Mouse (Mus musculus) gastrocnemius, adult 2 months (tissue): ENCODE data around the gene Xrn2. TPM values are rescaled to one million over a fixed set of nuclear protein-coding genes. Genes with fewer than 3 reads are reported as not detected.

Experiments used
- DNase-seq: peaks from one replicate; pipeline ENCODE4 v3.0.0; 2022
- H3K27ac ChIP-seq: fragments of 200-600 bp; 2 replicates; pipeline ENCODE4 v1.8.1; 2022; ENCODE audit warnings: mild to moderate bottlenecking
- H3K4me3 ChIP-seq: fragments of 200-600 bp; 2 replicates; pipeline ENCODE4 v1.8.1; 2022; ENCODE audit warnings: mild to moderate bottlenecking, moderate library complexity
- CTCF ChIP-seq: fragments of 200-600 bp; IDR thresholded peaks from 2 replicates; pipeline ENCODE4 v1.8.1; 2022; ENCODE audit warnings: antibody characterized with exemption, mild to moderate bottlenecking, moderate library complexity
- intact Hi-C: fragments of 180-260 bp; cut with DNase I; formaldehyde crosslinking; loops from one replicate; pipeline ENCODE4 v1.15.1; 2025
- total RNA-seq, 2 experiments: library from RNA; stranded (reverse); gene quantifications; 2 replicates each; pipeline ENCODE4 v1.2.3; 2021

Gene Xrn2
- total RNA-seq, 2 experiments from 2014 or later: 13.0 to 14.1 TPM

- no peak overlapping the region for H3K4me3 ChIP-seq
- DNase-seq: no peak
- intact Hi-C loops: no loop called here
- no peak overlapping the region for H3K27ac ChIP-seq
- no peak for TF ChIP-seq CTCF
Measured at GRCm38 (mm10) chr2:147073962-147074361, 61.2 kb downstream of the Xrn2 start.

GRCm38 (mm10) chr2:147074399-147074798 is 61.6 kb downstream of the Xrn2 start:
- Histone ChIP-seq H3K4me3 (no peak overlapping the region), H3K27ac (no peak overlapping the region)
- no peak for DNase-seq
- no peak for TF ChIP-seq CTCF
- intact Hi-C loops: no loop called here

GRCm38 (mm10) chr2:147082391-147082790 is 69.6 kb downstream of the Xrn2 start:
- DNase-seq: no peak
- H3K27ac ChIP-seq: no peak overlapping the region
- intact Hi-C loops: loop anchor here (10.0 kb wide), 1 partner anchor 228 kb away; the partner anchor contains the start of gene Kiz
- no peak for TF ChIP-seq CTCF
- no peak overlapping the region for H3K4me3 ChIP-seq

- Histone ChIP-seq H3K4me3 (peak overlapping the region; percentile 62), H3K27ac (no peak overlapping the region)
- intact Hi-C loops: loop anchor here (10.0 kb wide), 1 partner anchor 229 kb away; the partner anchor contains the start of gene Kiz
- DNase-seq: peak; percentile 38
- no peak for TF ChIP-seq CTCF
Measured at GRCm38 (mm10) chr2:147083471-147084365, 70.9 kb downstream of the Xrn2 start.

DNA sequence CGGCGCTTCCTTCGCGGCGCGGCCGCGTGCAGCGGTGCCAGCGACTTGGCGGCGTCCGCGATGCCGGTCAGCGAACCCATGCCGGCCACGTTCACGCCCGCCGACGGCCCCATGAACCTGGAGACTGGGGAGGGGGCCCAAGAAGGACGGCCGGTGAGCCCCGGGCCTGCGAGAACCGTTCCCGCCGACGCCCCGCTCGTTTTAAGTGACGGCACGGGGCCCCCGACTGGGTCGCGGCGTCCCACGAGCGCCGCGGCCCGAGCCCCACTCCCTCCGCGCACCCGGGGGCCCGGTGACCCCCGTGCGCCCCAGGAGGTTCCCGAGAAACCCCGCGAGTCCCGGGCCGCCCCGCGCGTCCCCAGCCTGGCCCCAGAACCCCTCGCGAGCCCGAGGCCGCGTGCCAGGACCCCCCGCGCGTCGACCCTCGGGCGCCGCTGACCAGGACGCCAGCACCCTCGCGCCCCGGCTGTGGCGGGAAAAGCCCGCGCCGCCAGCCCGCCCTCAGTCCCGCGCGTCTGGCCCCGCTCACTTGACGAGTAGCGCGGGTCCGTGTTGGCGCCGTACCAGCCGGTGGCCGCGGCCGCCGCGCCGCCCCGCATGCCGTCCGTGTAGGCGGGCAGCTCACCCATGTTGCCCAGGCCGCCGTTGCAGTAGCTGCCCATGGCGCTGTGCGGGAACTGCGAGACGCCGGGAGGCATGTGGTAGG is 71.7 kb downstream of the Xrn2 start:
- Histone ChIP-seq H3K4me3 (peak overlapping the region; percentile 62), H3K27ac (no peak overlapping the region)
- intact Hi-C loops: loop anchor here (10.0 kb wide), 1 partner anchor 230 kb away; the partner anchor contains the start of gene Kiz
- no peak for TF ChIP-seq CTCF
- DNase-seq: peak; percentile 24

DNA sequence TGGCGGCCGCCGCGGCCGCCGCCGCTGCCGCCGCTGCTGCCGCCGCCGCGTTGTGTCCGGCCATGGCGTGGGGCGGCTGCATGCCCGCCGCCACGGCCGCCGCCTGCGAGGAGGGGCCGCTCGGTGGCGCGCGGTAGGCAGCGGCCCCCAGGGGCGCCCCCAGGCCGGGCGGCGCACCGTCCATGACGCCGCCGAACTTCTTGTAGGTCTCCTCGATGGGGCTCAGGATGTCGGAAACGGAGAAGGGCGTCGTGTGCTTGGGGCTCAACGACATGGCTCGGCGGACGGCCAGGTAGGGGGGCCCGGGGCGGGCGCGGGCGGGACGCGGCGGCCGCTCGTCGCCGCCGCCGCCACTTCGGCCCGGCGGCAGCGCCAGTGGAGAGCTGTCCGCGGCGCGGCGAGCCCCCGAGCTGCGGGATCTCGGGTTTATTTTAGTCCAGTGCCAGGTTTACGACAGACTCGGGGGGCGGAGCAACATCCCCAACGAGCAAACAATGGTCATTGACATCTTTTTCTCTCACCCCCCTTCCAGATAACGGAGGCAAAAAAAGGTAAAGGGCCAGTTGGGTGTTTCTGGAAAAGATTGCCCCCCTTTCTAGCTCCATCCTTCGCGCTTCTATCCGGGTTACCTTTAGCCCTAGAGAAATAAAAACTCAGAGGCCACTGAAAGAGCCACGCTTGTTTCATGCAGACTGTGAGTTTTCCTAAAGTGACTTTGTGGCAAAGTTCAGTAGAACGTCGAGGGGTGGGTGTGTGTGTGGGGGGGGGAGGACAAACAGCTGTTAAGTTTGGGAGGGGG is 72.5 kb downstream of the Xrn2 start, which contains the start of gene Nkx2-4:
Gene Nkx2-4, minus strand, starts transcription at position 374 of the 799 bp plus-strand sequence.
- peak within 1 kb of the TSS; percentile 62 for H3K4me3 ChIP-seq
- peak; percentile 17 for DNase-seq
- H3K27ac ChIP-seq: no peak within 1 kb of the TSS
- intact Hi-C loops: loop anchor here (10.0 kb wide), 1 partner anchor 230 kb away; the partner anchor contains the start of gene Kiz
- TF ChIP-seq CTCF: no peak

DNA sequence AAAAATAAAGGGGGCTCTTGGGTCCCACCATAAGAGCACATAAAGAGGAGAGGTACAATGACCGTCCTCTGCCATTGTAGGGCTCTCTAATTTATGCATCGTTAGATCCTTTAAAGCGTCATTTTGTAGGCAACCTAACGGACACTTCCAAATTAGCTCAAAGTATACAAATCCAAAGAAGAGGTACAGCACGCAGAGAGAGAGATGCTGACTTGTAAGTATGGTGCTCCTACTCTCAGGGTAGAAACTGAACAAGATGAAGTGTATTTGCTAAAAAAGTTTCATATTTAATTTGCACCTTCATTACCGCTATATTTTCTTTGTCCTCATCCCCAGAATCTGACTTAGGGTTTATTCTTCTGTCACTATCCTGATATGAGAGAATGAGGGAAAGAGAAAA is 73.1 kb downstream of the Xrn2 start:
- no peak for DNase-seq
- TF ChIP-seq CTCF: no peak
- Histone ChIP-seq H3K4me3 (no peak overlapping the region), H3K27ac (no peak overlapping the region)
- intact Hi-C loops: loop anchor here (10.0 kb wide), 1 partner anchor 231 kb away; the partner anchor contains the start of gene Kiz

DNA sequence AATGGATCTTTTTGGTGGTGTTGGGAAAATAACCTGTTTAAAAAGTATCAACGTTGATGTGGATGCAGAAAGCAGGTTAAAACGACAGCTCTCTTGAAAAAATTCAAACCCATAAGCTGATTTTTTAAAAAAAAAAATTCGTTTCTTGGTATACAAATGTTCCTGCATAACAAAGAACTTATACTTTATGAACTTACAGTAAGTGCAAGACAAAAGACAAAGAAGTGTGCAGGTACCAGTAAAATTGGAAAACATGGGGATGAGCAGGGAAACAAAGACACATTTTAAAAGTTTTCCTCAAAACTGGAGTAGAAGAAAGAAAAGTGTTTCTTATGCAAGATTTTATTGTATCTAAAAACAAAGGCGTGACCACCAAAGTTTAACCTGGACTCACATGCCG is 73.6 kb downstream of the Xrn2 start:
- no peak overlapping the region for H3K27ac ChIP-seq
- H3K4me3 ChIP-seq: no peak overlapping the region
- intact Hi-C loops: loop anchor here (10.0 kb wide), 1 partner anchor 232 kb away; the partner anchor contains the start of gene Kiz
- no peak for DNase-seq
- TF ChIP-seq CTCF: no peak

DNA sequence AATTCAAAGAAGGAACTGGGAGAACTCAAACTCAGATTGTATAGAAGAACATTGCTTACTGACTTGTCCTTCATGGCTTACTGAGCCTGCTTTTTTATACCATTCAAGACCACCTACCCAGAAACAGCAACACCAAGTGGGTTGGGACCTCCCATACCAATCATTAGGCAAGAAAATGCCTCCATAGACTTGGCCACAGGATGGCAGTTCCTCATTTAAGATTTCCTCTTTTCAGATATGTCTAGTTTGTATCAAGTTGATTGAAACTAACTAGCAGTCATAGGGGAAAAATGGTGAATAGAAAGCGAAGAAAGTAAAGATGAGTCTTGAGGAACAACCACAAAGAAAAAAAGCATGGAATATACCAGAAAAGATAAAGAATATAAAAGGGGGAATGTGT is 106.9 kb downstream of the Xrn2 start:
- DNase-seq: no peak
- TF ChIP-seq CTCF: no peak
- intact Hi-C loops: no loop called here
- Histone ChIP-seq H3K4me3 (no peak overlapping the region), H3K27ac (no peak overlapping the region)

DNA sequence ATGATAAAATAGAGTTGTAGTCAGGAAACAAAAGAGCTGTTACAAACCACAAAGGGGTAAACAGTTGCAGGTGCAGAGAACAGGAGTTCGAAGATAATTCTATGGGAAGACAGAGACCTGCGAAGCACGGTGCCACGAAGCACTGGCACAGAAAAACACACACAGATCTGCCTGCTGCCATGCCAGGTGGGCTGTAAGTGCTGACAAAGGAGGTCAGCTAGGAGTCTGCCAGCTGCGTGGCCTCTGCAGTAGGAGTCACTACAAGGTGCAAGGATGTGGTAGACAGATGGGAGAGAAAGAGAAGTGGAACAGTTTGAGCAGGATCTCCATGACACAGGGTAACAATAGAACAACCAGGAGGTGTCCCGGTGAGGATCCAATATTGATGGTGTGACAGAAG is 114.6 kb downstream of the Xrn2 start:
- no peak for DNase-seq
- intact Hi-C loops: no loop called here
- no peak for TF ChIP-seq CTCF
- Histone ChIP-seq H3K4me3 (no peak overlapping the region), H3K27ac (no peak overlapping the region)

Other genes starting within 250 kb of the Xrn2 start
- gene Kiz, start 157.1 kb upstream of the Xrn2 start, total RNA-seq: 10 to 100 TPM; 56.1 to 57.2 TPM
- gene Nkx2-4, start 72.4 kb downstream of the Xrn2 start, total RNA-seq: not detected
- gene Nkx2-2, start 181.2 kb downstream of the Xrn2 start, total RNA-seq: not detected